Mouse (Mus musculus) hindbrain, embryonic 11.5 days (tissue): ENCODE data around the gene Fam122a. TPM values are rescaled to one million over a fixed set of nuclear protein-coding genes. Genes with fewer than 3 reads are reported as not detected.

Experiments used
- ATAC-seq: fragments of 200-750 bp; cut with Nextera tagmentation; 2 replicates; pipeline ENCODE4 v1.8.0; 2017; ENCODE audit warnings: mild to moderate bottlenecking, moderate TSS enrichment, moderate library complexity; ENCODE audit not compliant: low FRiP score
- DNase-seq: peaks from one replicate; pipeline ENCODE4 v3.0.0-alpha.2; 2015; ENCODE audit warnings: low spot score
- H3K27ac ChIP-seq: fragments of 300-500 bp; sonication (generic); 2 replicates; pipeline ENCODE4 v1.5.1; 2014; ENCODE audit warnings: mild to moderate bottlenecking, low read depth, low read length
- H3K27me3 ChIP-seq: fragments of 300-500 bp; sonication (generic); 2 replicates; pipeline ENCODE4 v1.6.1; 2014; ENCODE audit warnings: mild to moderate bottlenecking, low read length, moderate library complexity, mixed read lengths; ENCODE audit not compliant: control insufficient read depth, insufficient read depth
- H3K36me3 ChIP-seq: fragments of 300-500 bp; sonication (generic); 2 replicates; pipeline ENCODE4 v1.6.1; 2014; ENCODE audit warnings: mild to moderate bottlenecking, low read length, moderate library complexity, mixed read lengths; ENCODE audit not compliant: control insufficient read depth, insufficient read depth
- H3K4me1 ChIP-seq: fragments of 300-500 bp; sonication (generic); replicated peaks from 2 replicates; pipeline ENCODE4 v1.6.1; 2014; ENCODE audit warnings: low read length, mixed read lengths; ENCODE audit not compliant: control insufficient read depth, insufficient read depth
- H3K4me2 ChIP-seq: fragments of 300-500 bp; sonication (generic); replicated peaks from 2 replicates; pipeline ENCODE4 v1.6.1; 2014; ENCODE audit warnings: mild to moderate bottlenecking, low read depth, low read length
- H3K4me3 ChIP-seq: fragments of 300-500 bp; sonication (generic); 2 replicates; pipeline ENCODE4 v1.5.1; 2014; ENCODE audit warnings: low read depth, low read length
- H3K9ac ChIP-seq: fragments of 300-500 bp; sonication (generic); 2 replicates; pipeline ENCODE4 v1.6.1; 2014; ENCODE audit warnings: low read depth, low read length
- H3K9me3 ChIP-seq: fragments of 300-500 bp; sonication (generic); 2 replicates; pipeline ENCODE4 v1.6.1; 2016; ENCODE audit warnings: low read length; ENCODE audit not compliant: control insufficient read depth
- WGBS: fragments of 180-500 bp; shearing (Covaris S2); extraction: QIAGEN DNeasy Blood & Tissue Kit; methylation state at CpG from one replicate; pipeline ENCODE4 v1.1.7; 2014; 5-methylcytosine and 5-hydroxymethylcytosine counted together
- polyA plus RNA-seq: library from polyadenylated mRNA; unstranded; fragments of >200 nt; fragmentation: Nextera tagmentation; extraction: Ambion mirVana; gene quantifications from 2 replicates; pipeline ENCODE4 v1.2.1, GENCODE M21; 2014

Gene Fam122a
- polyA plus RNA-seq, 1 experiment from 2014 or later: 64.2 TPM

- no peaks in the 10 kb centered on the region; the same call in 1 of the 2 replicates for H3K4me1 ChIP-seq
- no peak overlapping the region for H3K4me3 ChIP-seq
- no peaks in the 10 kb centered on the region for H3K9me3 ChIP-seq
- H3K9ac ChIP-seq: no peak overlapping the region; the same call in 1 of the 2 replicates
- H3K4me2 ChIP-seq: no peak overlapping the region
- no peaks in the 10 kb centered on the region for H3K27me3 ChIP-seq
- no peak overlapping the region for H3K27ac ChIP-seq
- 29% methylated on average over 3 of the region's 3 CpGs for WGBS
- no peaks in the 10 kb centered on the region for H3K36me3 ChIP-seq
- ATAC-seq (peak; percentile 57), DNase-seq (peak; percentile 49)
Measured at GRCm38 (mm10) chr19:24452441-24452898, 24.7 kb downstream of the Fam122a start.

GRCm38 (mm10) chr19:24451626-24452025 is 25.5 kb downstream of the Fam122a start:
- Histone ChIP-seq H3K4me3 (no peak overlapping the region), H3K4me1 (no peaks in the 10 kb centered on the region; the same call in 1 of the 2 replicates), H3K27ac (no peak overlapping the region), H3K27me3 (no peaks in the 10 kb centered on the region), H3K36me3 (no peaks in the 10 kb centered on the region), H3K9ac (no peak overlapping the region), H3K9me3 (no peaks in the 10 kb centered on the region), H3K4me2 (no peak overlapping the region)
- WGBS: 87% methylated on average over 3 of the region's 3 CpGs
- ATAC-seq (no peak), DNase-seq (no peak)

- WGBS: 92% methylated on average over 8 of the region's 8 CpGs
- no peak for ATAC-seq
Measured at GRCm38 (mm10) chr19:24450740-24451139, 26.4 kb downstream of the Fam122a start.

GRCm38 (mm10) chr19:24444322-24444721 is 32.8 kb downstream of the Fam122a start:
- ATAC-seq (no peak), DNase-seq (no peak)
- H3K27ac ChIP-seq: no peak overlapping the region
- no peak overlapping the region for H3K4me2 ChIP-seq
- no peaks in the 10 kb centered on the region for H3K27me3 ChIP-seq
- H3K9ac ChIP-seq: no peak overlapping the region
- H3K9me3 ChIP-seq: no peaks in the 10 kb centered on the region
- H3K4me1 ChIP-seq: no peaks in the 10 kb centered on the region
- 89% methylated on average over 3 of the region's 3 CpGs for WGBS
- no peak overlapping the region for H3K4me3 ChIP-seq
- no peaks in the 10 kb centered on the region for H3K36me3 ChIP-seq

More at GRCm38 (mm10) chr19:24450740-24451139, 26.4 kb downstream of the Fam122a start:
- no peak overlapping the region for H3K4me3 ChIP-seq
- no peak for DNase-seq
- H3K4me1 ChIP-seq: no peaks in the 10 kb centered on the region; the same call in 1 of the 2 replicates
- H3K27me3 ChIP-seq: no peaks in the 10 kb centered on the region
- H3K9me3 ChIP-seq: no peaks in the 10 kb centered on the region
- H3K27ac ChIP-seq: no peak overlapping the region
- no peak overlapping the region for H3K9ac ChIP-seq
- H3K36me3 ChIP-seq: no peaks in the 10 kb centered on the region
- no peak overlapping the region for H3K4me2 ChIP-seq

- H3K27me3 ChIP-seq: no peaks in the 10 kb centered on the region
- no peak overlapping the region for H3K9ac ChIP-seq
- no peak overlapping the region for H3K4me3 ChIP-seq
- WGBS: 87% methylated on average over 4 of the region's 4 CpGs
- no peak overlapping the region for H3K27ac ChIP-seq
- ATAC-seq (no peak), DNase-seq (no peak)
- H3K4me1 ChIP-seq: no peaks in the 10 kb centered on the region
- no peaks in the 10 kb centered on the region for H3K36me3 ChIP-seq
- no peak overlapping the region for H3K4me2 ChIP-seq
- no peaks in the 10 kb centered on the region for H3K9me3 ChIP-seq
Measured at GRCm38 (mm10) chr19:24439715-24440114, 37.4 kb downstream of the Fam122a start.

- Histone ChIP-seq H3K27ac (no peak overlapping the region), H3K36me3 (no peaks in the 10 kb centered on the region), H3K4me2 (no peak overlapping the region), H3K4me3 (no peak overlapping the region), H3K9ac (no peak overlapping the region), H3K9me3 (no peaks in the 10 kb centered on the region), H3K4me1 (no peaks in the 10 kb centered on the region), H3K27me3 (no peaks in the 10 kb centered on the region)
- 81% methylated on average over 6 of the region's 6 CpGs for WGBS
- ATAC-seq: no peak
- DNase-seq: no peak
Measured at GRCm38 (mm10) chr19:24434291-24434690, 42.9 kb downstream of the Fam122a start.

- Histone ChIP-seq H3K4me2 (no peak overlapping the region), H3K4me1 (no peaks in the 10 kb centered on the region), H3K4me3 (no peak overlapping the region), H3K36me3 (no peaks in the 10 kb centered on the region), H3K27ac (no peak overlapping the region), H3K9ac (no peak overlapping the region), H3K27me3 (no peaks in the 10 kb centered on the region), H3K9me3 (no peaks in the 10 kb centered on the region)
- 85% methylated on average over 5 of the region's 5 CpGs for WGBS
- DNase-seq: no peak
- ATAC-seq: no peak
Measured at GRCm38 (mm10) chr19:24432447-24432846, 44.7 kb downstream of the Fam122a start.

GRCm38 (mm10) chr19:24431381-24431780 is 45.8 kb downstream of the Fam122a start:
- H3K4me1 ChIP-seq: no peaks in the 10 kb centered on the region
- H3K9ac ChIP-seq: no peak overlapping the region
- no peak overlapping the region for H3K27ac ChIP-seq
- H3K4me2 ChIP-seq: no peak overlapping the region
- no peak overlapping the region for H3K4me3 ChIP-seq
- H3K36me3 ChIP-seq: no peaks in the 10 kb centered on the region
- ATAC-seq (no peak), DNase-seq (no peak)
- no peaks in the 10 kb centered on the region for H3K27me3 ChIP-seq
- H3K9me3 ChIP-seq: no peaks in the 10 kb centered on the region
- 91% methylated on average over 2 of the region's 2 CpGs for WGBS

GRCm38 (mm10) chr19:24428011-24428410 is 49.1 kb downstream of the Fam122a start:
- H3K4me1 ChIP-seq: no peaks in the 10 kb centered on the region
- no peak overlapping the region for H3K4me3 ChIP-seq
- ATAC-seq (no peak), DNase-seq (no peak)
- H3K4me2 ChIP-seq: no peak overlapping the region
- no peak overlapping the region for H3K9ac ChIP-seq
- no peaks in the 10 kb centered on the region for H3K27me3 ChIP-seq
- no peak overlapping the region for H3K27ac ChIP-seq
- H3K36me3 ChIP-seq: no peaks in the 10 kb centered on the region
- WGBS: 95% methylated on average over 3 of the region's 3 CpGs
- H3K9me3 ChIP-seq: no peaks in the 10 kb centered on the region
